Mouse (Mus musculus): ENCODE data around the gene Rufy1. TPM values are rescaled to one million over a fixed set of nuclear protein-coding genes. Genes with fewer than 3 reads are reported as not detected.
"Not testable (repeated sequence)": the region's sequence is repeated elsewhere in the genome, so short reads cannot be mapped to it uniquely, and the experiment has no call there.

The Rufy1 gene
- total RNA-seq, 2 experiments from 2014 or later, result 19.1 to 21.3 TPM

DNA sequence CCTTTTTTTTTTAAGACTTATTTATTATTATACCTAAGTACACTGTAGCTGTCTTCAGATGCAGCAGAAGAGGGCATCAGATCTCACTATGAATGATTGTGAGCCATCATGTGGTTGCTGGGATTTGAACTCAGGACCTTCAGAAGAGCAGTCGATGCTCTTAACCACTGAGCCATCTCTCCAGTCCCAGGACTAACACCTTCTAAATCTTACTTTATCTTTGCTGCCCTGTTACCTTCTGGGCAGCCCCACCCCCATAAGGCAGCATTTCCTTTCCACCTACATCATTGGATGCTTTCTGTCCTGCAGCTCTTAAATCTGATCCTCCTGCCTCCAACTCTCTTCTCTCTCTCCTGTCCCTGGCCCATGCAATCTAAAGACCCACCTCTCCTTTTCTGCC lies 69.6 kb downstream of the Rufy1 start:
- not testable (repeated sequence) for ATAC-seq (replicated peaks; ENCODE audit: low FRiP score, low TSS enrichment, poor library complexity, severe bottlenecking)

GRCm38 (mm10) chr11:50358950-50359861 lies 71.7 kb downstream of the Rufy1 start:
- peak; percentile 63; the same call in 1 of the 2 replicates for ATAC-seq (replicated peaks; ENCODE audit: low FRiP score, low TSS enrichment, poor library complexity, severe bottlenecking)

DNA sequence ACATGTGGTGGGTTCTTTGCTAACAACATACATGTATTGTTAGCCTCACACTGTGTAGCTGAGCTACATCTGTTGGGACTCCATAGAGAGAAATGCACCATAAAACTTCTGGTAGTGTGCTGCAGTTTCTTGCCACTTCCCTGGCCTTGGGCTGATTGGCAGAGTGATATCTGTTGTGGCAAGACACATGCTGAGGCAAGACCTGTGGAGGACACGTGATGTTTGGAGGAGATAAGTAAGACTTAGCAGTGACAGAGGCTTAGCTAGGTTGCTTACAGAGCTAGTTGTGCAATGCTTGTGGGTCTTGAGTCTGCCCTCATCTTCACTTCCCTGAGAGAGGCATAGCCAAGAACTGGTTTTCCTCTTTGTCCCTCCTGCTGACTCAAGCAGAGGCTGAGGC lies 75.5 kb downstream of the Rufy1 start:
- ATAC-seq (replicated peaks; ENCODE audit: low FRiP score, low TSS enrichment, poor library complexity, severe bottlenecking), result peak; percentile 53; the same call in 1 of the 2 replicates

GRCm38 (mm10) chr11:50354851-50355250 lies 76.1 kb downstream of the Rufy1 start:
- no peak for ATAC-seq (replicated peaks; ENCODE audit: low FRiP score, low TSS enrichment, poor library complexity, severe bottlenecking)

GRCm38 (mm10) chr11:50354162-50354561 lies 76.8 kb downstream of the Rufy1 start, which contains the start of gene Cby3:
Gene Cby3, plus strand, starts transcription at chr11:50354462.
- ATAC-seq (replicated peaks; ENCODE audit: low FRiP score, low TSS enrichment, poor library complexity, severe bottlenecking), result no peak

GRCm38 (mm10) chr11:50352177-50352576 lies 78.7 kb downstream of the Rufy1 start:
- ATAC-seq (replicated peaks; ENCODE audit: low FRiP score, low TSS enrichment, poor library complexity, severe bottlenecking), result no peak

GRCm38 (mm10) chr11:50346256-50347032 lies 84.5 kb downstream of the Rufy1 start:
- no peak for ATAC-seq (replicated peaks; ENCODE audit: low FRiP score, low TSS enrichment, poor library complexity, severe bottlenecking)

- no peak for ATAC-seq (replicated peaks; ENCODE audit: low FRiP score, low TSS enrichment, poor library complexity, severe bottlenecking)
Observed at GRCm38 (mm10) chr11:50345486-50345885, 85.4 kb downstream of the Rufy1 start.

Other genes starting within 250 kb of the Rufy1 start
- gene Sqstm1, start 220.3 kb downstream of the Rufy1 start, total RNA-seq (2014; fragmentation: Nextera tagmentation), result 69.3 and 129 TPM in 2 replicates
- gene Sqstm1, start 220.3 kb downstream of the Rufy1 start, total RNA-seq (2017), result 339 and 435 TPM in 2 replicates
- 27.8 and 40.6 TPM in 2 replicates for gene Mgat4b, start 220.2 kb downstream of the Rufy1 start, total RNA-seq (2014; fragmentation: Nextera tagmentation)
- 11.1 and 14.5 TPM in 2 replicates for gene Mgat4b, start 220.2 kb downstream of the Rufy1 start, total RNA-seq (2017)
- 3.1 and 3.4 TPM in 2 replicates for gene Ltc4s, start 192.5 kb downstream of the Rufy1 start, total RNA-seq (2014; fragmentation: Nextera tagmentation)
- gene Ltc4s, start 192.5 kb downstream of the Rufy1 start, total RNA-seq (2017), result 12.7 TPM in 1 of 2 replicates, not detected in the other
- 9.6 and 9.7 TPM in 2 replicates for gene Maml1, start 138.8 kb downstream of the Rufy1 start, total RNA-seq (2014; fragmentation: Nextera tagmentation)
- 2.9 and 3.5 TPM in 2 replicates for gene Maml1, start 138.8 kb downstream of the Rufy1 start, total RNA-seq (2017)
- 331 and 366 TPM in 2 replicates for gene Canx, start 105.5 kb downstream of the Rufy1 start, total RNA-seq (2014; fragmentation: Nextera tagmentation)
- 1,306 and 1,380 TPM in 2 replicates for gene Canx, start 105.5 kb downstream of the Rufy1 start, total RNA-seq (2017)
- gene Cby3, start 76.7 kb downstream of the Rufy1 start, total RNA-seq (2014; fragmentation: Nextera tagmentation), result 1.0 TPM in 1 of 2 replicates, not detected in the other
- gene Cby3, start 76.7 kb downstream of the Rufy1 start, total RNA-seq (2017), result not detected in 2 replicates
- gene Hnrnph1, start 54.1 kb downstream of the Rufy1 start, total RNA-seq (2014; fragmentation: Nextera tagmentation), result 618 and 682 TPM in 2 replicates
- 798 and 1,044 TPM in 2 replicates for gene Hnrnph1, start 54.1 kb downstream of the Rufy1 start, total RNA-seq (2017)
- not detected in 2 replicates for gene Adamts2, start 171.0 kb upstream of the Rufy1 start, total RNA-seq (2014; fragmentation: Nextera tagmentation)
- gene Adamts2, start 171.0 kb upstream of the Rufy1 start, total RNA-seq (2017), result not detected in 2 replicates